Mouse (Mus musculus) heart, embryonic 13.5 days (tissue): ENCODE measurements around the gene Cenpl. TPM values are rescaled to one million over a fixed set of nuclear protein-coding genes. Genes with fewer than 3 reads are reported as not detected.

Experiments used
- ATAC-seq: fragments of 200-750 bp; cut with Nextera tagmentation; 2 replicates; pipeline ENCODE4 v1.8.0; 2017; ENCODE audit warnings: moderate TSS enrichment; ENCODE audit not compliant: insufficient number of reproducible peaks, low FRiP score, low TSS enrichment; ENCODE audit errors: extremely low read depth
- H3K27ac ChIP-seq: fragments of 300-500 bp; sonication (generic); replicated peaks from 2 replicates; pipeline ENCODE4 v1.5.1; 2015; ENCODE audit warnings: moderate library complexity, mild to moderate bottlenecking, inconsistent platforms
- H3K27me3 ChIP-seq: fragments of 300-500 bp; sonication (generic); replicated peaks from 2 replicates; pipeline ENCODE4 v1.6.1; 2015; ENCODE audit warnings: mild to moderate bottlenecking, inconsistent platforms
- H3K36me3 ChIP-seq: fragments of 300-500 bp; sonication (generic); 2 replicates; pipeline ENCODE4 v1.6.1; 2015; ENCODE audit warnings: mild to moderate bottlenecking, inconsistent platforms
- H3K4me1 ChIP-seq: fragments of 300-500 bp; sonication (generic); 2 replicates; pipeline ENCODE4 v1.6.1; 2015; ENCODE audit warnings: inconsistent platforms
- H3K4me2 ChIP-seq: fragments of 300-500 bp; sonication (generic); 2 replicates; pipeline ENCODE4 v1.6.1; 2015; ENCODE audit warnings: inconsistent platforms, mild to moderate bottlenecking, moderate library complexity
- H3K4me3 ChIP-seq: fragments of 300-500 bp; sonication (generic); 2 replicates; pipeline ENCODE4 v1.5.1; 2015; ENCODE audit warnings: moderate library complexity, mild to moderate bottlenecking, inconsistent platforms
- H3K9ac ChIP-seq: fragments of 300-500 bp; sonication (generic); 2 replicates; pipeline ENCODE4 v1.6.1; 2015; ENCODE audit warnings: inconsistent platforms, mild to moderate bottlenecking, moderate library complexity
- H3K9me3 ChIP-seq: fragments of 300-500 bp; sonication (generic); 2 replicates; pipeline ENCODE4 v1.6.1; 2016; ENCODE audit warnings: inconsistent platforms
- WGBS: fragments of 180-500 bp; shearing (Covaris S2); methylation state at CpG from one replicate; pipeline ENCODE4 v1.1.7; 2015; ENCODE audit warnings: mixed read lengths; 5-methylcytosine and 5-hydroxymethylcytosine counted together
- polyA plus RNA-seq: library from polyadenylated mRNA; unstranded; fragments of >200 nt; fragmentation: Nextera tagmentation; extraction: Ambion mirVana; gene quantifications from 2 replicates; pipeline ENCODE4 v1.2.1, GENCODE M21; 2015

Gene Cenpl
- polyA plus RNA-seq, 1 experiment from 2014 or later, result 19.7 TPM

GRCm38 (mm10) chr1:161057164-161057563, 13.3 kb upstream of the Cenpl start:
- 83% methylated on average over 1 of the region's 1 CpGs for WGBS
- no peaks in the 10 kb centered on the region for H3K4me1 ChIP-seq
- ATAC-seq, result no peak
- H3K9me3 ChIP-seq, result no peaks in the 10 kb centered on the region
- H3K9ac ChIP-seq, result no peak overlapping the region
- H3K27ac ChIP-seq, result no peak overlapping the region
- H3K4me3 ChIP-seq, result no peak overlapping the region
- H3K27me3 ChIP-seq, result no peaks in the 10 kb centered on the region
- no peak overlapping the region for H3K4me2 ChIP-seq
- peaks cover 73% of the 10 kb centered on the region for H3K36me3 ChIP-seq

DNA sequence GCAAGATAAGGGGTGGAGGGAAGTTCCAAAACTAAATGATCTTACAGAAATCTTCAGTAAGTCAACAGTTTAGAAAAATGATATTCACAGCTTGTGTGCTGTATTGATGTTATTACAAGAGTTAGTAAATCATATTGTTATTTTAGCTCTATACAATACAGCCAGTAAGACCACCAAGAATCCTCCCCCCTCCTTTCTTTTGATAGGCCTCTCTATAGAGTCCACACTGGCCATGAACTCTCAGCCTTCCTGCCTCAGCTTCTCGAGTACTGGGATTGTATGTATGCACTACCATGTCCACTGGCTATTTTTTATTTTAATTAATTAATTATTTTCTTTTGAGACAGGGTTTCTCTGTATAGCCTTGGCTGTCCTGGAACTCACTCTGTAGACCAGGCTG, 7.2 kb upstream of the Cenpl start:
- Histone ChIP-seq H3K9ac (no peak overlapping the region), H3K36me3 (peaks cover 42% of the 10 kb centered on the region), H3K9me3 (no peaks in the 10 kb centered on the region), H3K4me1 (no peaks in the 10 kb centered on the region), H3K4me3 (no peak overlapping the region), H3K27ac (no peak overlapping the region), H3K27me3 (no peaks in the 10 kb centered on the region), H3K4me2 (no peak overlapping the region)
- no peak for ATAC-seq
- 74% methylated on average over 1 of the region's 1 CpGs for WGBS

DNA sequence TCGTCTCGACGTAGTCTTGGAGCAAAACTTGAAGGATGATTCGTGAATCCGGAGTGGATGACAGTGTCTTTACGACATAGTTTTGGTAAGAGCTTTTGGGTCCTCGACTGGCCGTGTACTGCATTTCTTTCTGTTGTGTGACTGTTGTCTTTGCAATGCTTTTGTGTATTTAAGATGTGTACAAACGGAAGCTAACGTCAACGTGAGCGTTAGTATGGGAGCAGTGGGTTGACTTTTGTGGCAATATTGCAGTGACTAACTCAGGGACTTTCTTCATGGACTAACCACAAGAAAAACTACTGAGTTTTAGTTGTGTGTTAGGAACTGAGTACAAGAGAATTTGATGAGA, 733 bp downstream of the Cenpl start:
- Histone ChIP-seq H3K9me3 (no peaks in the 10 kb centered on the region), H3K27ac (peak overlapping the region; percentile 73), H3K27me3 (no peaks in the 10 kb centered on the region), H3K4me2 (peak overlapping the region; percentile 93), H3K4me1 (peaks cover 37% of the 10 kb centered on the region), H3K9ac (peak overlapping the region; percentile 93), H3K36me3 (peaks cover 13% of the 10 kb centered on the region), H3K4me3 (peak overlapping the region; percentile 90)
- 0% methylated on average over 12 of the region's 12 CpGs for WGBS
- ATAC-seq, result no peak

- no peak overlapping the region for H3K4me2 ChIP-seq
- no peak overlapping the region for H3K27ac ChIP-seq
- no peak for ATAC-seq
- H3K4me3 ChIP-seq, result no peak overlapping the region
- H3K9ac ChIP-seq, result no peak overlapping the region
- H3K4me1 ChIP-seq, result peaks cover 28% of the 10 kb centered on the region
- no peaks in the 10 kb centered on the region for H3K27me3 ChIP-seq
- H3K9me3 ChIP-seq, result no peaks in the 10 kb centered on the region
- WGBS, result 86% methylated on average over 6 of the region's 6 CpGs
- H3K36me3 ChIP-seq, result peaks cover 53% of the 10 kb centered on the region
These were observed 5.7 kb downstream of the Cenpl start for GRCm38 (mm10) chr1:161076238-161076637.

DNA sequence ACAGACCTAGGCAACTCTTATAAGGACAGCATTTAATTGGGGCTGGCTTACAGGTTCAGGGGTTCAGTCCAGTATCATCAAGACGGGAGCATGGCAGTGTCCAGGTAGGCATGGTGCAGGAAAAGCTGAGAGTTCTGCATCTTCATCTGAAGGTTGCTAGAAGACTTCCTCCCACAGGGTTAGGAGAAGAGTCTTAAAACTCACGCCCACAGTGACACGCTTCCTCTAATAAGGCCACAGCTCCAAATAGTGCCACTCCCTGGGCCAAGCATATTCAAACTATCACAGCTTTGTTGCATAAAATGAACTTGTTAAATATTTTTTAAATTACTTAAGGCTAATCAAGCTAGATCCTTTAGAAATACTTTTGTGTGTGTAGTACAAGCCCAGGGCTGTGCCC, 6.7 kb downstream of the Cenpl start:
- no peak for ATAC-seq
- Histone ChIP-seq H3K27ac (no peak overlapping the region), H3K9ac (no peak overlapping the region), H3K36me3 (peaks cover 60% of the 10 kb centered on the region), H3K27me3 (no peaks in the 10 kb centered on the region), H3K9me3 (no peaks in the 10 kb centered on the region), H3K4me2 (no peak overlapping the region), H3K4me3 (no peak overlapping the region), H3K4me1 (peaks cover 18% of the 10 kb centered on the region)
- WGBS, result 92% methylated on average over 3 of the region's 3 CpGs

DNA sequence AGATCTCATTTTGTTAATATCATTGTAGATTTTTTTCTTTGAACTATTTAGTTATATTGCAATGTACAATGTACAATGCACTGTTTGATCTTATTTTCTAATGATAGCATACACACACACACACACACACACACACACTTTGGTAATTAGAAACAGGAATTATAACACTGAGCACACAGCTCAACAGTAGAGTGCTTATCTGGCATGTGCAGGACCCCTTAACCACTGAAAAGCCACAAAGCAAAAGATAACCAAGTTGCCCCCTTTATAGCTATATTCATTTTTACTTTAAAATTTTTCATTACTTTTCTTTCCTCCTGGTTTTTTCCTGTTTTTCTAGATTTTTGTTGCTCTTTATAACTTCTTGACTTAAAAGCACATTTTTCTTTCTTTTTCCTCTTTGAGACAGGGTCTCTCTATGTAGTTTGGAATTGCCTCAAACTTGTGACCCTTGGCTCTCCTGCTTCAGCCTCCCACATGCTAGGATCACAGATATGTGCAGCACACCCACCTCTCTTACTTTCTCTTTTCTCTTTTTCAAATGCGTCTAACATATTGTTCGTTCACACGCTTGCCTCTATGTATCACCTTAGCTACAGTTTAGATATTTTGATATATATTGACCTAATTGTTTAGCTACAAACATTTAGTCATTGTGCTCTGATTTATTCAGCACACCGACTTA, 29.4 kb downstream of the Cenpl start:
- H3K9me3 ChIP-seq, result no peaks in the 10 kb centered on the region
- H3K4me2 ChIP-seq, result no peak overlapping the region
- H3K4me1 ChIP-seq, result no peaks in the 10 kb centered on the region
- 89% methylated on average over 4 of the region's 4 CpGs for WGBS
- peaks cover 71% of the 10 kb centered on the region for H3K36me3 ChIP-seq
- H3K4me3 ChIP-seq, result no peak overlapping the region
- H3K27ac ChIP-seq, result no peak overlapping the region
- no peak overlapping the region for H3K9ac ChIP-seq
- no peak for ATAC-seq
- H3K27me3 ChIP-seq, result no peaks in the 10 kb centered on the region

DNA sequence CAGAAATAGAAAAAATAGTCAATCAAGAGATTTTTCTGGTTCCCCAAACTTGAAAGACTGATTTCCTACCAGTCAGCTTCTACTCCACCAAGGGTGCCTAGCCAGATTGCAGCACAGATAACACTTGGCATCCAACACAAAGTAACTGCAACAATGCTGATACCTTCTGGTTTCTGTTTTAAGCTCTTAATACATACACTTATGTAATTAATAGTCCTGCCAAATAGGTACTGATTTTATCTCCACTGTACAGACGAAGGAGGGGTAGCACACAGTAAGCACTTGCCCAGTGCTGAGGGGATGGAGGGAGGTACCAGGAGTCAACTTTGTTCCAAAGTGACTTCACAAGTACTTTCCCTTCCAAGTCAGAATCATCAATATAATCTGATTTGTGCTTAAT, 33.3 kb downstream of the Cenpl start:
- H3K27me3 ChIP-seq, result no peaks in the 10 kb centered on the region
- ATAC-seq, result no peak
- 76% methylated on average over 1 of the region's 1 CpGs for WGBS

GRCm38 (mm10) chr1:161109216-161109615, 38.7 kb downstream of the Cenpl start:
- H3K4me3 ChIP-seq, result no peak overlapping the region
- no peak for ATAC-seq

More for the DNA sequence above, 33.3 kb downstream of the Cenpl start:
- H3K9ac ChIP-seq, result no peak overlapping the region
- H3K4me2 ChIP-seq, result no peak overlapping the region
- H3K9me3 ChIP-seq, result no peaks in the 10 kb centered on the region
- no peak overlapping the region for H3K27ac ChIP-seq
- H3K4me3 ChIP-seq, result no peak overlapping the region
- H3K36me3 ChIP-seq, result peaks cover 66% of the 10 kb centered on the region
- H3K4me1 ChIP-seq, result no peaks in the 10 kb centered on the region

GRCm38 (mm10) chr1:161114591-161114990, 44.1 kb downstream of the Cenpl start:
- no peak for ATAC-seq
- peaks cover under 1% of the 10 kb centered on the region for H3K36me3 ChIP-seq
- H3K27me3 ChIP-seq, result no peaks in the 10 kb centered on the region
- no peaks in the 10 kb centered on the region for H3K9me3 ChIP-seq
- H3K9ac ChIP-seq, result no peak overlapping the region
- H3K4me3 ChIP-seq, result no peak overlapping the region
- no peak overlapping the region for H3K4me2 ChIP-seq
- no peak overlapping the region for H3K27ac ChIP-seq
- H3K4me1 ChIP-seq, result 0 out of 2 replicates have a peak, but pooled peaks cover 3% of the 10 kb centered on the region

More at GRCm38 (mm10) chr1:161109216-161109615, 38.7 kb downstream of the Cenpl start:
- Histone ChIP-seq H3K9ac (no peak overlapping the region), H3K4me1 (no peaks in the 10 kb centered on the region), H3K9me3 (no peaks in the 10 kb centered on the region), H3K27me3 (no peaks in the 10 kb centered on the region), H3K36me3 (peaks cover 34% of the 10 kb centered on the region), H3K27ac (no peak overlapping the region), H3K4me2 (no peak overlapping the region)
- WGBS, result 83% methylated on average over 8 of the region's 8 CpGs

DNA sequence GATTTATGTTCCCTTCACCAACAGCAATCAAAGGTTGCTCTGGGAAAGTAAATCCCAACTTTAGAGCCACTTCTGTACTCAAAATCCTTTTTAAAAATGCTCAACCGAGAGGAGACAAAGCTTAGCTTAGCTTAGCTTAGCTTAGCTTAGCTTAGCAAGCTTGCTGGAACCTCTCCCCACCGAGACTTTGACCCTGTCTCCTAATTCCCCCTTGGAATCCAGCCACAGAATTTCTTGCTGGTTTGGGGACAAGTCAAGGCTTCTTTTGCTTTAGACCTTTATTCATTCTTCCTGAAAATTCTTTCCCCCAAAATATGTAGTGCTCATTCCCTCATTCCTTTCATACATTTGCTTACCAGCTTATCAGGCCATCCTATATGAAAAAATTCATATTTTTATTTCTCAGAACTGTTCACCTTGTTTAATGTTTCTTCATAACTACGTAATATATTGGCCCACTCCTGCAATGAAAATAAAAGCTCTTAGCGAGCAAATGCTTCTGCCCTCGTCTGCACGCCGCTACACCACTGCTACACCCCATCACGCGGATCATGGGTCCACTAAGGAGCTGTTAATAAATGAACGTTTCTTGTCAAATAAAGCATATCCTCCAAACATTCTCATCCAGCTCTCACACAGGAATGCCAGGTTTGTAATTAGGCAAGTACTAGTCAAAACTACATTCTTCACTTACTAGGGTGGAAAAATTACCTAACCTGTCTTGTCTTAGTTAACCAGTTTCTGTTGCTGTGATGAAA, 52.3 kb downstream of the Cenpl start:
- ATAC-seq, result no peak
- 90% methylated on average over 10 of the region's 10 CpGs for WGBS
- no peak overlapping the region for H3K27ac ChIP-seq
- no peaks in the 10 kb centered on the region for H3K4me1 ChIP-seq
- H3K9me3 ChIP-seq, result no peaks in the 10 kb centered on the region
- no peaks in the 10 kb centered on the region for H3K27me3 ChIP-seq
- H3K4me2 ChIP-seq, result no peak overlapping the region
- H3K4me3 ChIP-seq, result no peak overlapping the region
- peaks cover 20% of the 10 kb centered on the region for H3K36me3 ChIP-seq
- no peak overlapping the region for H3K9ac ChIP-seq

DNA sequence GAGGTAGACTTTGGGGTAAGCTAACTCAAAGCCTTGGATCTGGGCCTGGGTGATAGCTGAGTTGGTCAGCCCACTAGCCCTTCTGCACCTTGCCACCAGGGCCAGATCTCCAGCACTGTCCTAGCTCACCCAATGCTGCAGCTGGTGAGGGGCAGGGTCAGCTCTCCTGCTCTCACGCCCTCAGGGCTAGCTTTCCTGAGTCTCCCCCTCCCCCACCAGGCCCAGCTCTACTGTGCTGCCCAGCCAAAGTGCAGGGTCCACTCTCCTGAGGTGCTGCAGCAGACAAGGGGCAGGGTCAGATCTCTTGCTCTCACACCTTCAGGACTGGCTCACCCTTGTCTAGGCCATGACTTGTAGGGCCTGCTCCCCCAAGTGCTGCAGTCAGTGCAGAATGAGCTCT, 55.9 kb downstream of the Cenpl start:
- no peak overlapping the region for H3K4me3 ChIP-seq
- H3K9me3 ChIP-seq, result no peaks in the 10 kb centered on the region
- H3K27ac ChIP-seq, result no peak overlapping the region
- peaks cover 12% of the 10 kb centered on the region for H3K4me1 ChIP-seq
- H3K36me3 ChIP-seq, result peaks cover 16% of the 10 kb centered on the region
- H3K9ac ChIP-seq, result no peak overlapping the region
- 69% methylated on average over 1 of the region's 1 CpGs for WGBS
- no peak overlapping the region for H3K4me2 ChIP-seq
- no peaks in the 10 kb centered on the region for H3K27me3 ChIP-seq
- ATAC-seq, result no peak
